Mouse (Mus musculus) CH12.LX (cell line): ENCODE data around the gene Vav1. TPM values are rescaled to one million over a fixed set of nuclear protein-coding genes. Genes with fewer than 3 reads are reported as not detected.
A peak's percentile ranks its signal among the peaks of the same experiment; 100 is the strongest.

ENCODE experiments used
- DNase-seq: peaks from one replicate; pipeline ENCODE4 v3.0.0-alpha.2; 2013; ENCODE audit errors: extremely low read depth
- H3K27ac ChIP-seq: 2 replicates; pipeline ENCODE4 v1.5.1; 2012; ENCODE audit warnings: low read depth, mild to moderate bottlenecking, control low read depth, moderate library complexity; ENCODE audit not compliant: insufficient read depth
- H3K27me3 ChIP-seq: replicated peaks from 2 replicates; pipeline ENCODE3; 2012; ENCODE audit warnings: inconsistent platforms
- H3K36me3 ChIP-seq, 2 experiments: replicated peaks in 1 of 2; 2 replicates each; pipeline versions ENCODE3 to v1.6.1; 2012; ENCODE audit warnings: inconsistent platforms in 1 of 2, low read length in 1 of 2, mild to moderate bottlenecking in 1 of 2, mixed read lengths in 1 of 2, moderate library complexity in 1 of 2; ENCODE audit not compliant: control insufficient read depth in 1 of 2, insufficient read depth in 1 of 2
- H3K4me1 ChIP-seq, 2 experiments: 2 replicates each; pipeline ENCODE4 v1.6.1; 2012; ENCODE audit warnings: inconsistent platforms in 1 of 2, moderate library complexity in 1 of 2; ENCODE audit not compliant: insufficient read depth in 2 of 2, control insufficient read depth in 1 of 2
- H3K4me2 ChIP-seq: 2 replicates; pipeline ENCODE4 v1.6.1; 2012; ENCODE audit warnings: low read depth, mild to moderate bottlenecking, control low read depth; ENCODE audit not compliant: poor library complexity, insufficient read depth, severe bottlenecking
- H3K4me3 ChIP-seq, 3 experiments: fragments of 150-350 bp in 1 of 3; sonication (generic) in 1 of 3; replicated peaks in 1 of 3; 2 replicates each; pipeline versions ENCODE3 to v1.5.1; 2011 to 2012; ENCODE audit warnings: low read depth in 2 of 3, low read length in 2 of 3, mild to moderate bottlenecking in 2 of 3, moderate library complexity in 2 of 3, control low read depth in 1 of 3, improper control_type of control experiment in 1 of 3, inconsistent platforms in 1 of 3, mixed read lengths in 1 of 3; ENCODE audit not compliant: poor library complexity in 1 of 3
- H3K79me2 ChIP-seq: replicated peaks from 2 replicates; pipeline ENCODE4 v1.6.1; 2012; ENCODE audit warnings: mild to moderate bottlenecking, moderate library complexity; ENCODE audit not compliant: control insufficient read depth, poor library complexity, insufficient read depth, severe bottlenecking; ENCODE audit errors: extremely low read depth
- H3K9ac ChIP-seq: 2 replicates; pipeline ENCODE4 v1.6.1; 2012; ENCODE audit warnings: low read depth, mild to moderate bottlenecking, control low read depth, moderate library complexity; ENCODE audit not compliant: insufficient read depth
- H3K9me3 ChIP-seq: replicated peaks from 2 replicates; pipeline ENCODE3; 2012; ENCODE audit warnings: low read length, inconsistent platforms, mixed read lengths
- CTCF ChIP-seq, 2 experiments: IDR thresholded peaks in 1 of 2; conservative IDR thresholded peaks in 1 of 2; 2 replicates each; pipeline ENCODE4 v1.5.1; 2011 to 2012; ENCODE audit warnings: low read depth in 2 of 2, low read length in 2 of 2, improper control_type of control experiment in 1 of 2, inconsistent platforms in 1 of 2, mild to moderate bottlenecking in 1 of 2, moderate library complexity in 1 of 2
- ELF1 ChIP-seq: IDR thresholded peaks from 2 replicates; pipeline ENCODE4 v1.6.1; 2014; ENCODE audit warnings: low read depth, mild to moderate bottlenecking, inconsistent platforms, low read length, improper control_type of control experiment
- ETS1 ChIP-seq: conservative IDR thresholded peaks from 2 replicates; pipeline ENCODE4 v1.6.1; 2012; ENCODE audit warnings: low read depth, mild to moderate bottlenecking, inconsistent platforms, low read length, improper control_type of control experiment, moderate library complexity
- GABPA ChIP-seq: IDR thresholded peaks from 2 replicates; pipeline ENCODE4 v1.6.1; 2012; ENCODE audit warnings: low read depth, low read length, improper control_type of control experiment, inconsistent platforms; ENCODE audit not compliant: insufficient replicate concordance
- HCFC1 ChIP-seq: IDR thresholded peaks from 2 replicates; pipeline ENCODE4 v1.6.1; 2012; ENCODE audit warnings: low read depth, mild to moderate bottlenecking, inconsistent platforms, low read length, improper control_type of control experiment
- IRF4 ChIP-seq: IDR thresholded peaks from 2 replicates; pipeline ENCODE4 v1.6.1; 2014; ENCODE audit warnings: low read depth, mild to moderate bottlenecking, inconsistent platforms, low read length, improper control_type of control experiment
- JUN ChIP-seq: IDR thresholded peaks from 2 replicates; pipeline ENCODE4 v1.6.1; 2011; ENCODE audit warnings: low read depth, mild to moderate bottlenecking, low read length, improper control_type of control experiment, moderate library complexity; ENCODE audit not compliant: insufficient read depth
- JUND ChIP-seq: conservative IDR thresholded peaks from 2 replicates; pipeline ENCODE4 v1.6.1; 2011; ENCODE audit warnings: low read depth, low read length, improper control_type of control experiment
- KAT2A ChIP-seq: IDR thresholded peaks from 2 replicates; pipeline ENCODE4 v1.6.1; 2012; ENCODE audit warnings: low read length, improper control_type of control experiment, inconsistent platforms; ENCODE audit not compliant: insufficient replicate concordance
- MAFK ChIP-seq: IDR thresholded peaks from 2 replicates; pipeline ENCODE4 v1.6.1; 2011; ENCODE audit warnings: low read length, improper control_type of control experiment; ENCODE audit not compliant: insufficient replicate concordance
- MAX ChIP-seq: IDR thresholded peaks from 2 replicates; pipeline ENCODE4 v1.6.1; 2011; ENCODE audit warnings: low read length, improper control_type of control experiment
- MAZ ChIP-seq: IDR thresholded peaks from 2 replicates; pipeline ENCODE4 v1.6.1; 2012; ENCODE audit warnings: low read depth, mild to moderate bottlenecking, inconsistent platforms, low read length, improper control_type of control experiment, moderate library complexity
- MEF2A ChIP-seq: IDR thresholded peaks from 2 replicates; pipeline ENCODE4 v1.6.1; 2014; ENCODE audit warnings: low read depth, mild to moderate bottlenecking, inconsistent platforms, low read length, improper control_type of control experiment, borderline replicate concordance
- MXI1 ChIP-seq: IDR thresholded peaks from 2 replicates; pipeline ENCODE4 v1.6.1; 2011; ENCODE audit warnings: mild to moderate bottlenecking, low read depth, low read length, improper control_type of control experiment
- MYC ChIP-seq: IDR thresholded peaks from 2 replicates; pipeline ENCODE4 v1.6.1; 2011; ENCODE audit warnings: low read depth, mild to moderate bottlenecking, improper control_type of control experiment, low read length
- NELFE ChIP-seq: IDR thresholded peaks from 2 replicates; pipeline ENCODE4 v1.6.1; 2011; ENCODE audit warnings: low read depth, low read length, improper control_type of control experiment
- NRF1 ChIP-seq: IDR thresholded peaks from 2 replicates; pipeline ENCODE4 v1.6.1; 2014; ENCODE audit warnings: low read depth, mild to moderate bottlenecking, inconsistent platforms, low read length, improper control_type of control experiment, moderate library complexity
- PAX5 ChIP-seq: IDR thresholded peaks from 2 replicates; pipeline ENCODE4 v1.6.1; 2012; ENCODE audit warnings: low read length, inconsistent platforms, mixed read lengths
- POLR2A ChIP-seq: IDR thresholded peaks from 2 replicates; pipeline ENCODE4 v1.6.1; 2011; ENCODE audit warnings: low read depth, mild to moderate bottlenecking, improper control_type of control experiment, low read length
- POLR2AphosphoS2 ChIP-seq: IDR thresholded peaks from 2 replicates; pipeline ENCODE4 v1.6.1; 2011; ENCODE audit warnings: low read depth, low read length, improper control_type of control experiment
- RAD21 ChIP-seq: IDR thresholded peaks from 2 replicates; pipeline ENCODE4 v1.6.1; 2011; ENCODE audit warnings: low read depth, mild to moderate bottlenecking, low read length, improper control_type of control experiment, moderate library complexity
- RCOR1 ChIP-seq: conservative IDR thresholded peaks from 2 replicates; pipeline ENCODE4 v1.6.1; 2012; ENCODE audit warnings: low read depth, mild to moderate bottlenecking, inconsistent platforms, low read length, improper control_type of control experiment
- SIN3A ChIP-seq: IDR thresholded peaks from 2 replicates; pipeline ENCODE4 v1.6.1; 2012; ENCODE audit warnings: low read length, improper control_type of control experiment, inconsistent platforms
- SMC3 ChIP-seq: IDR thresholded peaks from 2 replicates; pipeline ENCODE4 v1.6.1; 2011; ENCODE audit warnings: low read depth, low read length, improper control_type of control experiment
- TBP ChIP-seq: conservative IDR thresholded peaks from 2 replicates; pipeline ENCODE4 v1.6.1; 2011; ENCODE audit warnings: low read depth, low read length, improper control_type of control experiment
- TCF12 ChIP-seq: IDR thresholded peaks from 2 replicates; pipeline ENCODE4 v1.6.1; 2014; ENCODE audit warnings: low read depth, mild to moderate bottlenecking, inconsistent platforms, low read length, improper control_type of control experiment
- UBTF ChIP-seq: IDR thresholded peaks from 2 replicates; pipeline ENCODE4 v1.6.1; 2012; ENCODE audit warnings: low read depth, mild to moderate bottlenecking, inconsistent platforms, low read length, improper control_type of control experiment, moderate library complexity
- USF1 ChIP-seq: IDR thresholded peaks from 2 replicates; pipeline ENCODE4 v1.6.1; 2014; ENCODE audit warnings: low read depth, mild to moderate bottlenecking, inconsistent platforms, low read length, improper control_type of control experiment
- ZC3H11A ChIP-seq: IDR thresholded peaks from 2 replicates; pipeline ENCODE4 v1.6.1; 2012; ENCODE audit warnings: low read depth, mild to moderate bottlenecking, inconsistent platforms, low read length, improper control_type of control experiment
- ZKSCAN1 ChIP-seq: IDR thresholded peaks from 2 replicates; pipeline ENCODE4 v1.6.1; 2012; ENCODE audit warnings: low read depth, inconsistent platforms, low read length, improper control_type of control experiment, borderline replicate concordance
- ZMIZ1 ChIP-seq: IDR thresholded peaks from 2 replicates; pipeline ENCODE4 v1.6.1; 2012; ENCODE audit warnings: low read depth, mild to moderate bottlenecking, inconsistent platforms, low read length, improper control_type of control experiment
- dilution Hi-C: fragments of 300-500 bp; cut with MboI; formaldehyde crosslinking; loops from 2 replicates; pipeline ENCODE4 v1.14.3; 2020; ENCODE audit warnings: low sequenced_read_pairs; ENCODE audit not compliant: extremely low pct_unique_long_range_greater_than_20kb, extremely low pct_ligation_motif_present
- in situ Hi-C: fragments of 300-500 bp; cut with MboI; formaldehyde crosslinking; loops from 3 replicates; pipeline ENCODE4 v1.14.3; 2019; ENCODE audit warnings: low sequenced_read_pairs, low pct_ligation_motif_present, low pct_unique_long_range_greater_than_20kb, mixed read lengths
- polyA plus RNA-seq: library from polyadenylated mRNA; unstranded; fragments of >175 nt; gene quantifications from 2 replicates; pipeline ENCODE4 v1.2.1, GENCODE M21; 2012; ENCODE audit warnings: low read depth; ENCODE audit not compliant: insufficient read length
- total RNA-seq, 2 experiments: library from RNA; depleted of rRNA; stranded (reverse); fragments of 300-350 nt in 1 of 2; fragments of >200 nt in 1 of 2; gene quantifications; 2 replicates each; pipeline ENCODE4 v1.2.3; 2012 to 2014

Gene Vav1
- total and polyA plus RNA-seq, 3 experiments: 60.3 to 90.9 (median 84.3) TPM

DNA sequence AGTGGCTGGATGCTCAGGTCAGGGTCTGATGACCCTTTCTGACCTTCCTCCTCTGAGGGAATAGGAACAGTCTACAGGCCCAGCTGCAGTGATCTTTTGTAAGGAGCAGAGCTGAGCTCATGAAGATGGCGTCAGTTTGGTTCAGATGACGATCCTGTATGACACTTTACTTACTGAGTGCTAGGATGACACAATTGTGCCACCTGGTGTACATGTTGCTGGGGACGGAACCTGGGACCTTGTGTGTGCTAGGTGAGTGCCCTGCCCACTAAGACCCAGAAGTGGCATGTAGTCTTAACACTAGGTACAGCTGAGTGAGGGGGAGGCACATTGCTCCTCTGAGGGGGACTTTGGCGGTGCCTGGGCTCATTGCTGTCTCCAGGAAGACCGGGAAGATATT lies 5.0 kb downstream of the Vav1 start:
- no peak overlapping the region for H3K4me2 ChIP-seq
- dilution Hi-C loops: no loop called here
- no peak for DNase-seq
- H3K9ac ChIP-seq: no peak overlapping the region
- peaks cover 50 to 74% of the 10 kb centered on the region in 2 experiments for H3K4me1 ChIP-seq
- H3K27me3 ChIP-seq: no peaks in the 10 kb centered on the region
- no peak overlapping the region for H3K4me3 ChIP-seq
- peaks cover 27 to 62% of the 10 kb centered on the region in 2 experiments for H3K36me3 ChIP-seq
- in situ Hi-C loops: no loop called here
- H3K9me3 ChIP-seq: peaks cover 8% of the 10 kb centered on the region
- peak overlapping the region; percentile 93 for H3K27ac ChIP-seq
- H3K79me2 ChIP-seq: peaks cover 88% of the 10 kb centered on the region
- TF ChIP-seq POLR2AphosphoS2 (no peak), TBP (no peak), TCF12 (0 out of 2 replicates have a peak, but pooled peaks have one; percentile 15), JUND (no peak), SMC3 (peak; percentile 58), MEF2A (no peak), MYC (no peak), MAX (no peak), NELFE (no peak), ETS1 (no peak), RCOR1 (no peak), RAD21 (peak; percentile 56), CTCF (conservative IDR thresholded peaks at IDR 0.05 in 1 of 2, IDR thresholded peaks at IDR 0.05 in 1 of 2; ENCODE audit: low read depth in 2 of 2, low read length in 2 of 2) (peak in 1 of 2 experiments; percentile 66; a peak in 2 of 4 replicates), NRF1 (0 out of 2 replicates have a peak, but pooled peaks have one; percentile 12)

GRCm38 (mm10) chr17:57285077-57285476 lies 6.2 kb downstream of the Vav1 start:
- dilution Hi-C loops (no loop called here), in situ Hi-C loops (no loop called here)
- 0 out of 2 replicates have a peak overlapping the region, but pooled peaks have one; percentile 1 for H3K9ac ChIP-seq
- H3K9me3 ChIP-seq: peaks cover 16% of the 10 kb centered on the region
- DNase-seq: peak; percentile 78
- H3K27me3 ChIP-seq: no peaks in the 10 kb centered on the region
- peak overlapping the region; percentile 93 for H3K27ac ChIP-seq
- peak overlapping the region; percentile 54; the same call in 1 of the 2 replicates for H3K4me2 ChIP-seq
- H3K79me2 ChIP-seq: peaks cover 97% of the 10 kb centered on the region
- H3K36me3 ChIP-seq: peaks cover 33 to 71% of the 10 kb centered on the region in 2 experiments
- H3K4me3 ChIP-seq: no peak overlapping the region
- peaks cover 60 to 86% of the 10 kb centered on the region in 2 experiments for H3K4me1 ChIP-seq
- TF ChIP-seq SIN3A (peak; percentile 70; the same call in 1 of the 2 replicates), NRF1 (no peak), GABPA (no peak), MEF2A (peak; percentile 97), POLR2AphosphoS2 (no peak), ZMIZ1 (no peak), SMC3 (peak; percentile 9; the same call in 1 of the 2 replicates), MAZ (0 out of 2 replicates have a peak, but pooled peaks have one; percentile 18), USF1 (no peak), MXI1 (0 out of 2 replicates have a peak, but pooled peaks have one; percentile 12), MAFK (0 out of 2 replicates have a peak, but pooled peaks have one; percentile 42), HCFC1 (no peak; the same call in none of the 2 replicates), ZKSCAN1 (no peak), PAX5 (no peak), TBP (0 out of 2 replicates have a peak, but pooled peaks have one; percentile 22), UBTF (no peak), ELF1 (peak; percentile 41), RAD21 (no peak), ZC3H11A (no peak), JUN (peak; percentile 84), NELFE (no peak), KAT2A (no peak), POLR2A (no peak), MYC (no peak), IRF4 (peak; percentile 85)
